Comparison of ENCODE assay signal across 8 mouse cellular contexts in genomic region chrX:36989234-36989751, GRCm38 (mm10). TPM values are rescaled to one million over a fixed set of nuclear protein-coding genes. Genes with fewer than 3 reads are reported as not detected.
A peak's percentile ranks its signal among the peaks of the same experiment; 100 is the strongest.
DNase-seq lines count a peak whose midpoint lies in the region.

No protein-coding gene starts in this region.

- no peaks in the 10 kb centered on the region for H3K36me3 ChIP-seq in hindbrain, embryonic 10.5 days

- H3K27ac ChIP-seq in hindbrain, embryonic 10.5 days: peak overlapping the region; percentile 88

- 13% methylated on average over 27 of the region's 29 CpGs for WGBS in hindbrain, embryonic 10.5 days

- no peaks in the 10 kb centered on the region for H3K27me3 ChIP-seq in hindbrain, embryonic 10.5 days (ENCODE audit: insufficient read depth, poor library complexity, severe bottlenecking)

- H3K4me1 ChIP-seq in hindbrain, embryonic 10.5 days (replicated peaks): 0 out of 2 replicates have a peak, but pooled peaks cover 10% of the 10 kb centered on the region

- DNase-seq in Muller cell, postnatal 12 days (ENCODE audit: inconsistent ontology term): peak; percentile 89
- peak; percentile 71 for DNase-seq in cerebellum, adult 11-12 months
- peak; percentile 81 for DNase-seq in forelimb bud, embryonic 11.5 days (ENCODE audit: low read depth, low spot score)
- peak; percentile 75 for DNase-seq in hindbrain, embryonic 10.5 days (ENCODE audit: low spot score)
- DNase-seq in layer of hippocampus, postnatal 25 days (ENCODE audit: extremely low spot score in 1 of 2, low spot score in 1 of 2): peak; percentile 16 to 36
- peak; percentile 71 for DNase-seq in lung, postnatal 36 days
- DNase-seq in retina, embryonic 14.5 days (ENCODE audit: low spot score): peak; percentile 70
- DNase-seq in thymus, postnatal 4 days: peak; percentile 81

- H3K4me3 ChIP-seq in hindbrain, embryonic 10.5 days: peak overlapping the region; percentile 66

- peaks cover 3% of the 10 kb centered on the region; the same call in 1 of the 2 replicates for H3K9me3 ChIP-seq in hindbrain, embryonic 10.5 days

RNA-seq across cellular contexts. Expression of gene Sept6, which starts 2.3 kb away (rescaled TPM):
- 37.5 and 46.3 TPM in 2 replicates for polyA plus RNA-seq in hindbrain, embryonic 10.5 days (2016; fragmentation: Nextera tagmentation; extraction: Ambion mirVana)
- 10 to 100 TPM; 50.0 to 52.9 TPM for total RNA-seq in layer of hippocampus, postnatal 25 days (2021)

RNA-seq across cellular contexts. Expression of gene Sowahd, which starts 59.4 kb away (rescaled TPM):
- not detected in 2 replicates for polyA plus RNA-seq in hindbrain, embryonic 10.5 days (2016; fragmentation: Nextera tagmentation; extraction: Ambion mirVana)
- not detected for total RNA-seq in layer of hippocampus, postnatal 25 days (2021)

Comparison
In these comparisons a context has a peak if more than half of its experiments do, and no peak if none do; other contexts are left out.
1. Peak in every context shown above with its lines: DNase-seq, H3K4me3 ChIP-seq and H3K27ac ChIP-seq.
2. DNase-seq: peak in every context shown above with its lines; median percentile 89 in Muller cell, postnatal 12 days; 81 in forelimb bud, embryonic 11.5 days; 81 in thymus, postnatal 4 days; 75 in hindbrain, embryonic 10.5 days; 71 in cerebellum, adult 11-12 months; 71 in lung, postnatal 36 days; 70 in retina, embryonic 14.5 days; 26 in layer of hippocampus, postnatal 25 days.